Mouse (Mus musculus): ENCODE results near the gene Bfar.
"Not testable (repeated sequence)": the region's sequence is repeated elsewhere in the genome, so short reads cannot be mapped to it uniquely, and the experiment has no call there.

The Bfar gene

DNA sequence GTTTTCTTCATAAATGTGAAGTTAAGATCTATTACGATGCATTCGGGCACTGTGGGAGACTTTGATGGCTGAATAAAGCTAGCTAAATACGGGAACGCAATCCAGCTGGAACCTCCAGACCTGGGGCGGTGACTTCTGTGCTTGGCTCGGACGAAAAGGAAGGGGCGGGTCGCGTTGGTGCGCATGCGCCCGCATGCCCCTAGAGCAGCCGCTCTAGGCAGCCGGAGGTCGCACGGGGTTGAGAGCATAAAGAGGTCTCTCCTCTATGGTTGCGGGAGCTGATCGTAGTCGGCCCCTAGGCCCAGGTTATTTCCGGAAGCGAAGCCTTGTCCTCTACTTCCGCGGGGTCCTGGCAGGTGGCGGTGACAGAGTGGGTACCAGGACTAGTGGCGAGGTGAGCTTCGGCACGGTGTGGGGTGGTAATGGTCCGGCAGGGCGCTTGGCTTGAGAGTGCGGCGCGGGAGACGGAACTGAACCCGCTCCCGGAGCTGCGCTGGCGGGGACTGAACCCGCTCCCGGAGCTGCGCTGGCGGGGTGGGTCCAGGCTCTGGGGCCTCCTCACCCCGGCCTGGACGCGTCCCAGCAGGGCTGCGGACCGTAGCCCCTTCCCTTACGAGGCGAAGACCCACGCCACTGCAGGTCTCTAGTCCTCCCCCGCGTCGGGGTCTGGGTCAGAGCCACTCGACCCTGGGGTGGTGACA is at the start of gene Bfar, which contains the start of gene 3110001I22Rik:
TSS of gene Bfar (plus strand) at position 174 of the 701 bp plus-strand sequence.
TSS of gene 3110001I22Rik (plus strand) at position 245 of the 701 bp plus-strand sequence.
- peak; percentile 96 for DNase-seq (ENCODE audit: low read depth)

DNA sequence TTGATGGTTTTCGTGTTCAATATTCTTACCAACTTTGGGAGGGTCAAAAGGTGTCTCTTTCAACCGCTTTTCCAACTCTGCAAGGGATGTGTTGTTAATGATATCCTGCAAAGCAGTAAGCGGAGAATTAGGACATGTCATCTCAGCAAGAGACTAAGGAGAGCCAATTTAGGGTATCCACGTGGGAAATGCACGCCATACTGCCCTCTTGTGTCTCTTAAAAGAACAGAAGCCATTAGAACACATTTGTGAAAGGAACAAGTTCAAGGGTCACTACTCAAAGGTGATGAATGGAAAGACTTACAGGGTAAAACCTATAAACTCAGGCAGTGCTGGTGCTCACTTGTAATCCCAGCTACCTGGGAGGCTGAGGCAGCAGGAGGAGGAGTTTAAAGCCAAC is 43.3 kb upstream of the Bfar start:
- DNase-seq (ENCODE audit: low read depth), result peak; percentile 51

DNA sequence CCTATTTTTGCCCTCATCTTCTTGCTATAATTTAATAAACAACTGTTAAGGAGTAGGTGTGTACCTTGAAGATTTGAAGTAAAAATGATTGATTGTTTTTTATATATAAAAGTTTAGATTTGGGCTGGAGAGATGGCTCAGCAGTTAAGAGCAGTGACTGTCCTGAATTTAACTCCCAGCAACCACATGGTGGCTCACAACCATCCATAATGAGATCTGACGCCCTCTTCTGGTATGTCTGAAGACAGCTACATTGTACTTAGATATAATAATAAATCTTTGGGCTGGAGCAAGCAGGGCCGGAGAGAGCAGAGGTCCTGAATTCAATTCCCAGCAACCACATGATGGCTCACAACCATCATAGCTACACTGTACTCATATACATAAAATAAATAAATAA is 33.5 kb upstream of the Bfar start:
- peak; percentile 6 for DNase-seq (ENCODE audit: low read depth)

DNA sequence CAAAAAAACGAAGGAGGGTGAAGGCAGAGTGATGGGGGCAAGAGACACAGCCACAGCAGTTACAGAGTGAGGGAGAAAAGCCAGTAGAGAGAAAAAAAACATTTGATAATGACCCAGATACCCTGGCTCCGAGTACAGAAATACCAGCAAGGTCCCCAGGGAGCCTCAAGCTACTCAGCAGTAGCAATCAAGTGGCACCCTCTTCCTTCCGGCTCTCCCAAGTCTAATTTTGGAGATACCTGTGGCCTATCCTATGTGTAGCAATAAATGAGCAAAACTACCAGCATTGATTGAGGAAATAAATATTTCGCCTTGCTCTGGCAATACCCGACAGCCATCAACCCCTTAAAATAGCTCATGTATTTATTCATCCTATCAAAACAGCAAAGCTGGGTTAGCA is 32.1 kb upstream of the Bfar start:
- no peak for DNase-seq (ENCODE audit: low read depth)

DNA sequence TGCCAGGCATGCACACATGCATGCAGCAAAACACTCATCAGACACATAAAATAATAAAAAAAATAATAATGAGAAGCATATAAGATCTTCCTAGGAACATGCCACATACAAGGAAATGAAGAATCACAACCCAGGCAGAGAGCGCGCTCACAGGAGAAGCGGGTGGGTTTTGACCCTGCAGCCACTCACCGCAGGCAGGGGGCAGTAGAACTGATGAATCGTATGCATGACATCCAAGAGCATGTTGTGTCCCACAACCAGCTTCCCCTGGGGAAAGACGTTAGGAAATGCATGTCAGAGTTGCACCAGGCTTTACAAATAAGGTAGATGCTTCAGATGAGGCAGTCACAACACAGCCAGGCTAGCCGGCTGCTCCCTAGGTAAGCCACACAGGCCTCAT is 31.6 kb upstream of the Bfar start:
- DNase-seq (ENCODE audit: low read depth), result peak; percentile 10

DNA sequence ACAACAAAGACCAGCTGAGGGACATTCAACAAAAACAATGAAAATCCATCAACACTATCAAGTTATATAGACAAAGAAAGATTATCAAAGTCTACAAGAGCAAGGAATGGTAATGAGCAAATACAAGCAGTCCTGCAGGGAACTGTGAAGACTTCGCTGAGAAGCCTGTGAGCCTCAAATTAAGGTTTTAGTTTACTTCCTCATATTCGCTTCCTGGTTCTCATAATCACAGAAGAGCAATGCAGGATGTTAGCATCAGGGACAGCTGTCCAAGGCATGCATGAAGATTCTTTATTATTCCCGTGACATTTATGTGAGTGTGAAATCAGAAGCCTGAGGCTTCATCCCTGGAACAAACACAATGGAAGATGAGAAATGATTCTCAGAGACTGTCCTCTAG is 27.2 kb upstream of the Bfar start:
- DNase-seq (ENCODE audit: low read depth), result peak; percentile 12

DNA sequence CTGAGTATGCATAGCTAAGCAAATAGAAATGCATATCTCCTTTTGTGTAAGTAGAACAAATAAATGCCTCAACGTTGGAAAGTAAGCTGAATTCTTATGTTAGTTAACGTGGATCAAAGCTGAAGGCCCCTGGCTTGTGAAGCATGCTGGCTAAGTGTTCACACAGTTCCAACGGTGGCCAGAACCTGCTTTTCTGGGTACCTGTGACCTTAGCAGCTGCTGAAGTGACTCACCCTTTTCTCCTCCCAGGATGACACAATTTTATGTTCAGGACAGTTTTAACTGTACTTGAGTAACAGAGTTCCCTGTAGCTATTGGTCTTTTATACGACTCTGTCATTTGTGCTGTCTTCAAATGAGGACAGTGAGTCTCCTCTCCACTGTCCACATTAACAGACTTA is 25.7 kb upstream of the Bfar start:
- no peak for DNase-seq (ENCODE audit: low read depth)

DNA sequence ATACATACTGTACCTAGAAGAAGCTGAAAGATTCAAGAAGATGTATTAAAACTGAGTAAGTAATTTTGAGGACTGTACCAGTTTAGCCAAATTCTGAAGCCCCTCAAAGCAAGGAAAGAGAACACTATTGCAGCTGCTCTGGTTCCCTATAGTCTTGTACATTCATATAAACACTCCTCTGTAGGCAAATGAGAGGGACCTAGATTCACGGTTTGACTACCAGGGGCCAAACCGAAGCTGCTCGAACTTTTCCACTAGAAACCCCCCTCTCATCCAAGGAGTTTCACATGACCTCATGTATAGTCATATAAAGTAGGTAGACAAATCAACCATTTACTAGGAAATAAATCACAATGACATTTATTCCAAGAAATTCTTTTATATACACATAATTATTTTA is 12.8 kb upstream of the Bfar start:
- no peak for DNase-seq (ENCODE audit: low read depth)

DNA sequence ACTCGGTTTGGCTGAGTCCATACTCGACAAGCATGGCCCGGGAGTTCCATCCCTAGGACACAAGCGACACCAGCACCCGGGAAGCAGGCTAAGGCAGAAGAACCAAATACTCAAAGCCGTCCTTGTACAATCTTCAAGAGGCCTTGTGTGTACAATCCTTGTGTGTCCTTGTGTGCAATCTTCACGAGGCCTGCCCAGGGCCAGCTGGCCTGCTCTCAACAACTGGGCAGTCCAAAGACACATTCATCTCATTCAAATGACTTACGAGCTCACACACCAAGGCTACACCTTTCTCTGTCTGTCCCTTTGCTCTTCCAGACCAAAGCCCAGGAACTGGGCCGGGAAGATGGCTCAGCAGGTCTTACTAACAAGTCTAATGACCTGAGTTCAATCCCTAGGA is 10.9 kb upstream of the Bfar start:
- no peak for DNase-seq (ENCODE audit: low read depth)

DNA sequence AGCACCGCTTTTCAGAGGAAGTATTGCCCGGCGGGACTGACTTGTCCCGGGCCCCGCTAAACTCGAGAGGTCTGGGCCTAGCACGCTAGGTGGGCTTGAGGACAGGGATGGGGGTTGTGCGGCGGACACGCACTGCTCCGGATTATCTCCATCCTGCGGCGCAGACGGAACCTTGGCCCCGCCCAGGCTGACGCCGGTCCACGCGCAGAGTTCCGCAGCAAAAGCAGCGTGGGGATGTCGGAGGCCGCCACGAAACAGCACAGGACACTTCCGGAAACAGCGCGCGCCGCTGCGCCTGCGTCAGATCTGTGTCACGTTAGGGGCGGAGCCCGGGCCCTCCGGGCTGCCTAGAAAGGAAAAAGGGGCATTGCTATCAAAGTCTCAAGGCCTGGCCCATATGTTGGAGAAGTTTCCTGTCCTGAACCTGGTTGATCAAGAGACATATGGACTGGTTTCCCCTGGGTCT is 3.7 kb upstream of the Bfar start, which contains the start of gene Parn:
TSS of gene Parn (minus strand) at position 293 of the 466 bp plus-strand sequence.
- DNase-seq (ENCODE audit: low read depth), result peak; percentile 93

DNA sequence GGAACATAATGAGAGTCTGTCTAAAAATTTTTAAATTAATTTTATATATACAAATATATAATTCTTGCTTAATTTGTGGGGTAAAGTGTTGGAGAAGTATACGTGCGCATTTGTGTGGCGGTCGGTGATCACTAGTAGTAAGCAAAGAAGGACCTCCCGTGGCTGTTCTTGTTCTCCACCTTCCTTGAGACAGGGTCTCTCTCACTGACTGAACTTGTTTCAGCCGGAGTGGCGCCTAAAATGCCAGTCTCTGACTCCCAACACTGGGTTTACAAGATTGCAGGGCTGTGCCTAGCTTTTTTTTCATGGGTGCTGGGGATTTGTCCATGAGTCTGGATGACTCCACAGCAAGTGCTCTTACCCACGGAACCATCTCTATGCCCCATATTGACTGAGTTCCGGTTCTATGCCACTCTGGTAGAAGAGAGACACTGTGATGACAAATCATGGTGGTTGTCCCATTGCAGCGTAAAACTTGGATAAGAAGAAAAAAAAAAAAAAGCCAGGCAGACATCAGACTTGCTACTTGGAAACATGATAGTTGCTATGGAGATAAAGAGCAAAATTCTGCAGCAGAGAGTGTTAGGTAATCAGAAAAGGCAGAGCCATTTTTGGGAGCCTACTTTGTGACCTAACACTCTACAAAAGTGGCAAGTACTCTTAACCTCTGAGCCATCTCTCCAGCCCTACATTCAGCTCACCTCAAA is 3.1 kb upstream of the Bfar start:
- no peak for DNase-seq (ENCODE audit: low read depth)

DNA sequence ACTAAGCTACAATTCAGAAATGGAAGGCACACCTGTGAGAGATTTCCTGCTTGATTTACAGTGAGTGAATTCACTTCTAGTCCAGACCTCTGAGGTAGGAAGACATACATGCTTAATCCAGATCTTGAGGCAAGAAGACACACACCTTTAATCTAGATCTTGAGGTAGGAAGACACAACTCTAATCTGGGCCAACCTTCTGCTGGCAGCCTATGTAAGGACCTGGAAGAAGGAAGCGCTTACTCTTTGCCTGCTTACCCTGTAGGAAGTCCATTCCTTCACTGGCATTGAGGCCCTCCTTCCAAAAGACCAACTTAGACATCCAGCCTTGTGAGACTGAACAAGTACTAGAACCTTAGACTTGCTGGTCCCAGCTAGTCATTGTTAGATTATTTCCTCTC is 2.4 kb upstream of the Bfar start:
- DNase-seq (ENCODE audit: low read depth), result no peak

DNA sequence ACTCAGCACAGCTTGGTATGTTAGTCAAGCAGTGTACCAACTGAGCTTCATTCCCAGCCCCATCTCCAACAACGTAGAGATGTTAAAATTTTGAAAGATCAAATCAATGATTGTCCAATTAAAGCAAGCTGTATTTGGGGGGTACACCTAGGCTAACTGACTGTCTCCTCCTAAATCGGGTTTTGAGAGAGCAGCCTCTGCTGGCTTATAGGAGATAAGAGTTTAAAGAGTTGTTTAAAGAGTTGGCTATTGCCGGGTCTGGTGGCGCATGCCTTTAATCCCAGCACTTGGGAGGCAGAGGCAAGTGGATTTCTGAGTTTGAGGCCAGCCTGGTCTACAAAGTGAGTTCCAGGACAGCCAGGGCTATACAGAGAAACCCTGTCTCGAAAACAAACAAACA is 762 bp upstream of the Bfar start:
- DNase-seq (ENCODE audit: low read depth), result not testable (repeated sequence)

DNA sequence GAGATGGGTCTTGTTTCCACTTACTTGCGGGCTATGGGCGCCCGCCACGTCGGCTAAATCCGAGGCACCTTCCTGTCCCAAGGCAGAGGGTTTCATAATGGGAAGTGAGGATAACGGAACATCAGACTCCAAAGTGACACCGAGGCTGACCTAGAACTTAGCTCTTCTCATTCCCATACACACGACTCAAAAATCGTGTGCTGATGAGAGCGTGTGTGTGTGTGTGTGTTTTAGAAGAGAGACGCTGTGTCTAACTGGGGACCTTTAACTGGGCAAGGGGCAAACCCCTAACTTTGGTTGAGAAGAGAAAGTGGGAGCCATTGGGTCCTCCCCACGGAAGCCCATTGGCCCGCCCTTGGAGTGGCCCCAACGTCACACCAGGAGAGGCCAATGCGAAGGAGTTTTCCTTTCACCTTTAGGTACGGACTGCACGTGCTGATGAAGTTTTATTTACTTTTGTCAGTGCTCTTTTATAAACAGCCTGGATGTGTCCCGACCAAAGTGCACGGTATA is 784 bp downstream of the Bfar start:
- DNase-seq (ENCODE audit: low read depth), result peak; percentile 80

DNA sequence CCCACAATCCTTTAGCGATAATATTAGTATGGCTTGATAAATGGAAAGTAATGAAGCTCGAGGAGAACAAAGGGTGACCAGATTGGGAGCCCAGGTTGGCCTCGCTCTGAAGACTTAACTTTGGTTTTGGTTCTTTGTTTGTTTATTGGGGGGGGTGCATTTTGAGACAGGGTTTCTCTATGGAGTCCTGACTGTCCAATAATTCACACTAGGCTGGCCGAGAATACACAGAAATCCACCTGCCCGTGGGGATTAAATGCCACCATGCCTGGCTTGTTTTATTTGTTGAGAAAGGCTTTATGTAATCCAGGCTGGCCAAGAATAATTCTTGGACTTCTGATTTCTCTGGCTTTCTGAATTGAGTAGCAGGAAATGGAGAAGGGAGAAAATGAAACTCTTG is 1.5 kb downstream of the Bfar start:
- DNase-seq (ENCODE audit: low read depth), result no peak

DNA sequence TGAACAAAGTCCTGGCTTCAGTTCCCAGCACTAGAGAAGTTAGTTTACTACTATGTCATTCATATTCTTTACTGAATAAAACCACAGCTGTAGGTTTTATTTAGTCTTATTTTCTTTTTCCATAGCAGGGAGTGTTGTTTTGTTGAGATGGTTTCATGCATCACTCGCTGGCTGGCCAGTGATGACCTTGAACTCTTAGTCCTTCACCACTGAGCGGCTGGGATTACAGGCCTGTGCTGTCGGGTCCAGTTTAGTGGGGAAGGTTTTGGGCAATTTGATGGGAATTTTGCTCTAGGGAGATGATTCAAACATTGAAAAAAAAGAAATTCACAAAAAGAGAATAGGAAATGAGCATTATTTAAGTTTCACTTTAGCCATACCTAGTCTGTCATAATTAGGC is 2.9 kb downstream of the Bfar start:
- DNase-seq (ENCODE audit: low read depth), result no peak

DNA sequence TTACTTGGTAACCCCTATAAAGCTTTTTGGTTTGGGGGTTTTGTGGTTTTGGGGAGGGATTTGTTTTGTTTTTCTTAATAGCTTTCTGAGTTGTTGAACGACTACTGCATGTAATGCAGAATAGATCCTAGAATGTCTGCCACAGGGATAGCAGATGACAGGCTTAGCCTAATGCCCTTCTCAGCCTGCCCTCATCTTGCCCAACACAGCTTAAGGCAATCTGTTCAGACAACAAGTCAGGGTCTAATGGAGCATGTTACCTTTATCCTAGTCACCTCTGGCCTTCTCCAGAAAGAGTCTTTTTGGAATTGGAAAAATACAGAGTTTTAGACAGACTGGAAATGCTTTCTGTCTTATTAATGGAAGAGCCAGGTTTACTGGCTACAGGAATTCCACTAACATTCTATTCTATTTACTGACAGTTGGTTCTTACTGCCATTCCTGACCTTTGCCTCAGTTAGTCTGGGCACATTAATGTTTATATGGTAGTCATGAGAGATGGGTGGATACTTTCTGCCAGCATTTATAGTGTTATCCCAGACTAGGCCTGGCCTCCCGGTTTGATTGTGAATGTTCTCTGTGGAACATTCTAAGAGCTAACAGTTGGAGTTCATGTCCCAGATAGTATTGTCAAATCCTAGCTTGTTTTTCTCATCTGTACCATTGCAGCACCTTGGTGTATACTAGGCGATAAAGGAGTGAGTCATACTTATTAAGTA is 7.1 kb downstream of the Bfar start:
- DNase-seq (ENCODE audit: low read depth), result no peak

DNA sequence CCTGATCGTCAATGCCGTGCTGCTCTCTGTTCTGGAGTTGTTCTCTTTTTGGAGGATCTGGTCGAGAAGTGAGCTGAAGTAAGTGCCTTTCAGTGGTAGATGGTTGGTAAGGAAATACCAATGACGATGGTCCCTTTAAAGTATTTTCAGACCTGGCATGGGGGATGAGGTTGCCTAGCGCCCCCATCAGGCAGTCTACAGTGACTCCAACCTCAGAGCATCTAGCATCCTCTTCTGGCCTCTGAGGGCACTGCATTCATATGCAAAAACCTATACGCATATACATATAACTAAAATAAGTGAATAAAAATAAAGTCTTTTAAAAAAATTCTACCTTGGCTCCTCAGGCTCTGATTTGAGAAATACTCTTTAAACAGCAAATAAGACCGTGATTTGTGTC is 27.3 kb downstream of the Bfar start:
- DNase-seq (ENCODE audit: low read depth), result peak; percentile 25

DNA sequence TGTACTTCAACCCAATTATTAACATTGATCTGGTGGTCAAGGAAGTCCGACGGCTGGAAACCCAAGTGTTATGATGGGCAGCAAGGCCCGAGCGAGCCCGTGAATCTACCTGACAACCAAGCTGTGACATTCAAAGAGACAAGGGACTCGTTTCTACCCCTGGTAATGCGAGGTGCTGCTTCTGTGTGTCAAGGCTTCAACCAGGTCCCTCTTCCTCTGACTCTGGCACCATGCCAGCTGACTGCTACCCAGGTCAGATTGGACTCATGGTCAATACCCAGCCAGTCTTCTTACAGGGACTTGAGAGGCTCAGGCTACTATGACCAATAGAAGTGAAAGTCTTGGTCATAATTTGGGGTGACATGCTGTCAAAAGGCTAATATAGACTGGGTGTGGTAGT is 30.5 kb downstream of the Bfar start:
- DNase-seq (ENCODE audit: low read depth), result no peak

DNA sequence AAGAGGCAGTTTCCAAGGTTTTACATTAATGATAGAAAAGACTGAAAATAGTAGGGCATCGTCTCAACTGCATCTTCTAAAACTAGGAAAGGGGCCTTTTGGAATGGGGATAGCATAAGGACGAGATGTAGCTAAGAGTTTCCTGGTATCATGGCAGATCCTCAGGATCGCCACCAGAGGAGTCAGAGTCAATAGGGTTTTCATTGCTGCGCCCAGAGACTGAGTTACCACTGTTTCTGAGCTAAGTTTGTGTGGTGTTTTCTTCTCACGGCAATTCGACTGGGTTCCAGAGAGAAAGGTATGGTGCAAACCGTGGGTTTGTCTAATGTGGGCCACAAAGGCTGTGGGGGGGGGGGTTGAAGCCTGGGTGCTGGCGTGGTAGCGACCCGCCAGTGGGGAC is 33.0 kb downstream of the Bfar start:
- DNase-seq (ENCODE audit: low read depth), result no peak

DNA sequence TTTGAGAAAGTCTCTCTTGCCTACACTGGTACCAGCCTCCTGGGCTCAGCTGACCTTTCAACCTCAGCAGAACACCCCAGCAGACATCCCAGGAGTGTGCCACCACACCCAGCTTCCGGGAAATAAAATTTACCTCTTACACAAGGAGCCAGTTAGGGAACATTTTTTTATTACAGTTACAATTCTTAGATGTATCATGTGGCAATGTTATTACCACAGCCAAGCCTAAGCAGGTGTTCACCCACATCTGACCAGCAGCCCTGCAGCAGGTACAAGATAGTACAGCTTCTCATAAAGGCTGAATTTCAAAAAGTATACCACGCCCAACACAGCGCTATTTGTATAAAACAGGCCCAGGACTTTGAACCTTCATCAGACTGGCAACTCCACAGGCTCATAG is 43.3 kb downstream of the Bfar start:
- no peak for DNase-seq (ENCODE audit: low read depth)

DNA sequence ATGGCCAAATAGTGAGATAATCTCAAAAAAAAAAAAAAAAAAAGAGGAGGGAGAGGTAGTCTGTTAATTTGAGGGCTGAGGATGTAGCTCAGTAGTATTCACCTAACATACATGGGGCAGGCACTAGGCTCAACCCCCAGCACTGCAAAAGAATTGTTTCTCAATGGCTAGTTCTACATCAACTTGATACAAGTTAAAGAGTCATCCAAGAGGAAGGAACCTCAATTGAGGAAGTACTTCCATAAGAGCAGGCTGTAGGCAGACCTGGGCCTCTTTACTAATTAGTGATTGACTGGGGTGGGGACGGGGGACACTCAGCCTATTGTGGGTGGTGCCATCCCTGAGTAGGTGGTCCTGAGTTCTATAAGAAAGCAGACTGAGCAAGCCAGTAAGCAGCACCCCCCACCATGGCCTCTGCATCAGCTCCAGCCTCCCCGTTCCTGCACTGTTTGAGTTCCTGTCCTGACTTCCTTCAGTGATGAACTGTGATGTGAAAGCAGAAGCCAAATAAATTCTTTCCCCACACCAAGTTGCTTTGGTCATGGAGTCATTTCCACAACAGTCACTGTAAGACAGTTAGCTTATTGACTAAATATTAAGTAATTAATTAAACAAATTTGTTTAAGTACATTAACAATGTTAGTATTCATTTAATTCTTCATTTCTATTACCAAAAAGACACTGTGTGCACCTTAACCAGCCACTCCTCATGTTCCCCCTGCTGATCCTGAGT is 45.3 kb downstream of the Bfar start:
- peak; percentile 38 for DNase-seq (ENCODE audit: low read depth)

All from 416B (cell line).